Mouse (Mus musculus): ENCODE results near the gene Rabl3.

DNA sequence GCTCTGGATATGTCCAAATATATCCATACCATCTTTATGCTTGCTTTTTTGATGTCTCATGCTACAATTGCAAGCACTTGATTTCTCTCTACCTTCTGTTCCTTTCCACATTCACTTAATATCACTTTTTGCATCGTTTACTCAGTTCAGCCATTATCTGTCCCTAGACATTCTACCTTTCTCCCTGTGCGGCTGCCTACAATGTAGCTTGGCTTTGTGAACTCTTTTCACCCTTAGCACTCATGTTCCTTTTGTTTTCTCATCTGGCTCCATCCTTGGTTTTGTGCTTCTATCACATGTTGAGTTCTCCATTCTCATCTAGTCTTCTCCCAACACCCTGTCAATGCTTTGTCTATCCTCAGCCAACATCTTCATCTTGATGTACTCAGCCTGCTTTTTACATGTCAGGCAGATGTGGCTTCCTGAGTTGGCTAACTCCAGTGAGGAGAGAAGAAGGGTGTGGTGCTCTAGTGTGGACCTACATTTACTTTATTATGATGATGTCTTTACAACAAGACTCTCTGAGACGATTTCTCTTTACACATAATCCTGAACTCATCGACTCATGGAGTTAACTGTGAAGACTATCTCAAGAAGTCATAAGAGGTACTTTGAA, 22.0 kb upstream of the Rabl3 start:
- TF ChIP-seq CTCF (IDR thresholded peaks at IDR 0.05; ENCODE audit: low read depth) = no peak
- no peak for TF ChIP-seq EP300 (IDR thresholded peaks at IDR 0.05; ENCODE audit: low read depth)
